Mouse (Mus musculus) cortical plate, adult 2 months (tissue): ENCODE measurements at regions not wholly inside any gene's neighbourhood (a gene's known extent, or its start where the extent isn't known, plus 50 kb on each side); places are given as distances from the start of the nearest gene placed in this dataset.

Source experiments
- CTCF ChIP-seq: fragments of 200-500 bp; IDR thresholded peaks from 2 replicates; pipeline ENCODE4 v1.5.1; 2011; ENCODE audit warnings: mild to moderate bottlenecking, control low read depth, low read length; ENCODE audit not compliant: insufficient read depth; ENCODE audit errors: extremely low read depth
- POLR2A ChIP-seq: fragments of 200-500 bp; IDR thresholded peaks from 2 replicates; pipeline ENCODE4 v1.6.1; 2011; ENCODE audit warnings: mild to moderate bottlenecking, low read length, control low read depth; ENCODE audit not compliant: insufficient read depth; ENCODE audit errors: extremely low read depth

- TF ChIP-seq CTCF = no peak
- TF ChIP-seq POLR2A = no peak
These were observed 337.2 kb upstream of the Clint1 start for GRCm38 (mm10) chr11:45514415-45515271.
